Mouse (Mus musculus) midbrain, embryonic 16.5 days (tissue): ENCODE measurements around the gene 1700125H20Rik. TPM values are rescaled to one million over a fixed set of nuclear protein-coding genes. Genes with fewer than 3 reads are reported as not detected.
"Not testable (repeated sequence)": the region's sequence is repeated elsewhere in the genome, so short reads cannot be mapped to it uniquely, and the experiment has no call there.

Experiments used
- ATAC-seq: fragments of 200-750 bp; cut with Nextera tagmentation; 2 replicates; pipeline ENCODE4 v1.8.0; 2017; ENCODE audit warnings: moderate TSS enrichment
- H3K27ac ChIP-seq: fragments of 300-500 bp; sonication (generic); 2 replicates; pipeline ENCODE4 v1.5.1; 2014; ENCODE audit warnings: mild to moderate bottlenecking, low read length, mixed read lengths
- H3K27me3 ChIP-seq: fragments of 300-500 bp; sonication (generic); 2 replicates; pipeline ENCODE4 v1.6.1; 2014; ENCODE audit warnings: low read depth, low read length, mixed read lengths; ENCODE audit not compliant: control insufficient read depth, insufficient read depth
- H3K36me3 ChIP-seq: fragments of 300-500 bp; sonication (generic); 2 replicates; pipeline ENCODE4 v1.6.1; 2014; ENCODE audit warnings: mild to moderate bottlenecking, low read length, moderate library complexity, mixed read lengths; ENCODE audit not compliant: control insufficient read depth, insufficient read depth
- H3K4me1 ChIP-seq: fragments of 300-500 bp; sonication (generic); 2 replicates; pipeline ENCODE4 v1.6.1; 2014; ENCODE audit warnings: mild to moderate bottlenecking, low read length, mixed read lengths; ENCODE audit not compliant: control insufficient read depth, insufficient read depth
- H3K4me2 ChIP-seq: fragments of 300-500 bp; sonication (generic); 2 replicates; pipeline ENCODE4 v1.6.1; 2014; ENCODE audit warnings: mild to moderate bottlenecking, low read length, mixed read lengths
- H3K4me3 ChIP-seq: fragments of 300-500 bp; sonication (generic); 2 replicates; pipeline ENCODE4 v1.5.1; 2014; ENCODE audit warnings: low read depth, mild to moderate bottlenecking, low read length, moderate library complexity, mixed read lengths
- H3K9ac ChIP-seq: fragments of 300-500 bp; sonication (generic); 2 replicates; pipeline ENCODE4 v1.6.1; 2014; ENCODE audit warnings: low read depth, low read length, mixed read lengths
- H3K9me3 ChIP-seq: fragments of 300-500 bp; sonication (generic); replicated peaks from 2 replicates; pipeline ENCODE4 v1.6.1; 2014; ENCODE audit warnings: mild to moderate bottlenecking, low read length, mixed read lengths; ENCODE audit not compliant: control insufficient read depth, poor library complexity, severe bottlenecking
- WGBS: fragments of 180-500 bp; shearing (Covaris S2); extraction: QIAGEN DNeasy Blood & Tissue Kit; methylation state at CpG from one replicate; pipeline ENCODE4 v1.1.7; 2014; 5-methylcytosine and 5-hydroxymethylcytosine counted together
- polyA plus RNA-seq: library from polyadenylated mRNA; unstranded; fragments of >200 nt; fragmentation: Nextera tagmentation; extraction: Ambion mirVana; gene quantifications from 2 replicates; pipeline ENCODE4 v1.2.1, GENCODE M21; 2015

The 1700125H20Rik gene
- polyA plus RNA-seq, 1 experiment from 2014 or later, result 0.48 TPM

DNA sequence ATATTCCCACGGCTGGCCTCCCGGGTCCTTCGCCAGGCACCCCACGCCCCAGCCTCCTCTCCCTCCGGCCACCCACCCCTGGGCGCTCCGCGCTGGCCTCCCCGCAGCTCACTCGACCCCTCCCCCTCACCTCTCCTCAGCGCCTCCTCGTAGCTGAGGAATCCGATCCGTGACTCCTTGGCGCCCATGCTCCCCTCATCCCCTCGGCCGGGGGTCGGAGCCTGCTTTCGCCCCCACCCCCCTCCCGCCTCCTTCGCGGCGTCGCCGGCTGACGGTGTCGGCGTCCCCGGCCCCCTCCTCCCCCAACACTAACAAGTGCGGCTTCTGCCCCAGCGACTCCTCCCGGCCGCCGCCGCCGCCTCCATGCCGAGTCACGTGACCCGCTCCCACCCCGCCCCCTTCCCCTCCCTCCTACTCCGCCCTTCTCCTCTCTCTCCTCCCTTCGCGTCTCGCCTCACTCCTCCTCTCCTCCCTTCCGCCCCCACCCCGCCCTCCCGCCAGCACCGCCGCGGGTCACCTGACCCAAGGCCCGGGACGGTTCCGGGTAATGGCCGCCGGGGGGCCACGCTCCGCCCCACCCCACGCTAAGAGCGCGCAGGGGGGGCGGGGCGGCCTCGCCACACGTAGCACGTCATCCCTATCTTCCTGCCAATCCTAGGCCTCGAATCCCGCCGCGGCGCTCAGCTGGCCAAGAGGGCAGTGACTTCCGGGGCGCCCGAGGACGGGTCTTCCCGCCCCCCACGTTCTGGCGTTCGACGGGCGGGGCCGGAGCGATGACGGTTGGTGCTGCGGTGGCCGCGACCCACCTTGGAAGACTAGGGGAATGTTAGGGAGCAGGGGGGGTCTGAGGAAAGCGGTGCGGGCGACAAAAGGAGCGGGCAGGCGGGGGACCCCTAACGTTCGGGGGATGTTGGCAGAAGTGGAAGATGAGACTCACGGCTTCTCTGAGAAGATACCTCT, 30.3 kb upstream of the 1700125H20Rik start, which contains the start of gene Usp32:
Usp32 (minus strand) TSS at position 581 of the 960 bp plus-strand sequence.
- H3K27me3 ChIP-seq, result no peaks in the 10 kb centered on the region
- H3K9ac ChIP-seq, result peak within 1 kb of the TSS; percentile 92
- peak within 1 kb of the TSS; percentile 94 for H3K4me3 ChIP-seq
- H3K36me3 ChIP-seq, result no peaks in the 10 kb centered on the region
- H3K4me2 ChIP-seq, result peak within 1 kb of the TSS; percentile 83
- WGBS, result under 1% methylated on average over 85 of the region's 94 CpGs
- no peaks in the 10 kb centered on the region for H3K9me3 ChIP-seq
- ATAC-seq, result peak; percentile 98
- peaks cover 22% of the 10 kb centered on the region for H3K4me1 ChIP-seq
- peak within 1 kb of the TSS; percentile 91 for H3K27ac ChIP-seq

GRCm38 (mm10) chr11:85152256-85152930, 17.8 kb upstream of the 1700125H20Rik start:
- ATAC-seq, result no peak
- no peak overlapping the region for H3K4me3 ChIP-seq
- H3K9ac ChIP-seq, result no peak overlapping the region
- H3K4me1 ChIP-seq, result no peaks in the 10 kb centered on the region
- no peak overlapping the region for H3K4me2 ChIP-seq
- H3K27ac ChIP-seq, result no peak overlapping the region
- no peaks in the 10 kb centered on the region for H3K9me3 ChIP-seq
- no peaks in the 10 kb centered on the region for H3K27me3 ChIP-seq
- WGBS, result 85% methylated on average over 2 of the region's 2 CpGs
- no peaks in the 10 kb centered on the region for H3K36me3 ChIP-seq

- H3K9ac ChIP-seq, result no peak overlapping the region
- H3K4me1 ChIP-seq, result no peaks in the 10 kb centered on the region
- 77% methylated on average over 2 of the region's 2 CpGs for WGBS
- no peak for ATAC-seq
- no peak overlapping the region for H3K4me3 ChIP-seq
- H3K27me3 ChIP-seq, result no peaks in the 10 kb centered on the region
- no peaks in the 10 kb centered on the region for H3K9me3 ChIP-seq
- H3K27ac ChIP-seq, result no peak overlapping the region
- no peaks in the 10 kb centered on the region for H3K36me3 ChIP-seq
- no peak overlapping the region for H3K4me2 ChIP-seq
Observed at GRCm38 (mm10) chr11:85157301-85157700, 12.9 kb upstream of the 1700125H20Rik start.

DNA sequence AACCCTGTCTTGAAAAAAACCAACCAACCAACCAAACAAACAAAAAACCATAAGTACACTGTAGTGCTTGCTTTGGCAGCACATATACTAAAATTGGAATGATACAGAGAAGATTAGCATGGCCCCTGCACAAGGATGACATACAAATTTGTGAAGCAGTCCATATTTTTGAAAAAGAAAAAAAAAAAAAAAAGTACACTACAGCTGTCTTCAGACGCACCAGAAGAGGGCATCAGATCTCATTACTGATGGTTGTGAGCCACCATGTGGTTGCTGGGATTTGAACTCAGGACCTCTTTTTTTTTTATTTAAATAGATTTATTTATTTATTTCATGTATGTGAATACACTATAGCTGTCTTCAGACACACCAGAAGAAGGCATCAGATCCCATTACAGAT, 7.2 kb upstream of the 1700125H20Rik start:
- not testable (repeated sequence) for H3K27me3 ChIP-seq, H3K4me2 ChIP-seq, H3K4me1 ChIP-seq, H3K9me3 ChIP-seq, H3K4me3 ChIP-seq, H3K36me3 ChIP-seq, ATAC-seq, H3K9ac ChIP-seq, H3K27ac ChIP-seq
- 100% methylated on average over 1 of the region's 1 CpGs for WGBS

GRCm38 (mm10) chr11:85164371-85164770, 5.8 kb upstream of the 1700125H20Rik start:
- ATAC-seq, result no peak
- H3K36me3 ChIP-seq, result no peaks in the 10 kb centered on the region
- no peak overlapping the region for H3K4me3 ChIP-seq

GRCm38 (mm10) chr11:85167503-85167902, 2.7 kb upstream of the 1700125H20Rik start:
- Histone ChIP-seq H3K4me2 (no peak overlapping the region), H3K27ac (no peak overlapping the region), H3K4me3 (no peak overlapping the region), H3K9ac (no peak overlapping the region), H3K36me3 (no peaks in the 10 kb centered on the region), H3K4me1 (peaks cover 6% of the 10 kb centered on the region), H3K9me3 (no peaks in the 10 kb centered on the region), H3K27me3 (no peaks in the 10 kb centered on the region; the same call in 1 of the 2 replicates)
- 63% methylated on average over 1 of the region's 1 CpGs for WGBS
- no peak for ATAC-seq

More at GRCm38 (mm10) chr11:85164371-85164770, 5.8 kb upstream of the 1700125H20Rik start:
- Histone ChIP-seq H3K27me3 (no peaks in the 10 kb centered on the region), H3K9ac (no peak overlapping the region), H3K9me3 (no peaks in the 10 kb centered on the region), H3K4me2 (no peak overlapping the region), H3K4me1 (no peaks in the 10 kb centered on the region), H3K27ac (no peak overlapping the region)

DNA sequence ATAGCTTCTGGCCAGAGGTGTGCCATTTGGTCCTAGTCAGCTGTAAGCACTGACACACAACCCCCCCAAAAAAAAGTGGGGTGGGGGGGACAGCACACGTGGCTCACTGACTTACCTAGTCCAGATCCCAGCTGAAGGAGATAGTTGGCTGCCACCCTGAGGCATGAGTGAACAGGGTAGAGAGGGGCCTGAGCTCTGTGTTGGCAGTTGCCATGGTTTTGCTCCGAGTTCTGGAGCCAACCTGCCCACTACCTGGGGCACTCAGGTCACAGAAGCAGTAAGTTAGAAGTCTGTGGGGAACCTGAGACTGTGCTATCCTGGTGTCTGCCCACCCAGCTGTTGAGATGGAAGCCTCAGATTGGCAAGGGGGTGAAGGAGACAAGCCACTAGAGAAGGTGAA, 629 bp downstream of the 1700125H20Rik start:
- H3K9me3 ChIP-seq, result no peaks in the 10 kb centered on the region
- no peaks in the 10 kb centered on the region for H3K36me3 ChIP-seq
- 49% methylated on average over 2 of the region's 2 CpGs for WGBS
- no peak overlapping the region for H3K27ac ChIP-seq
- no peak for ATAC-seq
- peaks cover 6% of the 10 kb centered on the region for H3K4me1 ChIP-seq
- H3K9ac ChIP-seq, result no peak overlapping the region
- H3K4me2 ChIP-seq, result no peak overlapping the region; the same call in 1 of the 2 replicates
- H3K4me3 ChIP-seq, result no peak overlapping the region
- no peaks in the 10 kb centered on the region; the same call in 1 of the 2 replicates for H3K27me3 ChIP-seq

GRCm38 (mm10) chr11:85175941-85176340, 5.7 kb downstream of the 1700125H20Rik start:
- H3K4me2 ChIP-seq, result no peak overlapping the region
- no peaks in the 10 kb centered on the region for H3K36me3 ChIP-seq
- no peaks in the 10 kb centered on the region; the same call in 1 of the 2 replicates for H3K27me3 ChIP-seq
- H3K9ac ChIP-seq, result no peak overlapping the region
- ATAC-seq, result no peak
- 78% methylated on average over 3 of the region's 3 CpGs for WGBS
- H3K4me1 ChIP-seq, result no peaks in the 10 kb centered on the region
- no peak overlapping the region for H3K4me3 ChIP-seq
- no peak overlapping the region for H3K27ac ChIP-seq
- H3K9me3 ChIP-seq, result no peaks in the 10 kb centered on the region

GRCm38 (mm10) chr11:85177761-85178160, 7.6 kb downstream of the 1700125H20Rik start:
- no peak overlapping the region for H3K27ac ChIP-seq
- ATAC-seq, result no peak
- H3K4me3 ChIP-seq, result no peak overlapping the region
- no peaks in the 10 kb centered on the region for H3K36me3 ChIP-seq
- H3K4me2 ChIP-seq, result no peak overlapping the region
- H3K9me3 ChIP-seq, result no peaks in the 10 kb centered on the region
- H3K4me1 ChIP-seq, result peaks cover 3% of the 10 kb centered on the region; the same call in 1 of the 2 replicates
- WGBS, result 84% methylated on average over 6 of the region's 6 CpGs
- no peak overlapping the region for H3K9ac ChIP-seq
- H3K27me3 ChIP-seq, result no peaks in the 10 kb centered on the region
